ENCODE assay signal across 21 mouse cellular contexts in genomic region chr7:105396126-105396525, GRCm38 (mm10). TPM values are rescaled to one million over a fixed set of nuclear protein-coding genes. Genes with fewer than 3 reads are reported as not detected.
"Had no signal": no experiment of that assay in that cellular context is flagged by ENCODE, and none has a peak within 500 bp of the region (broad histone marks: within the 10 kb centered on the region; RNA-seq: fewer than 3 reads in every experiment).

No protein-coding gene starts in this region.

- H3K9me3 ChIP-seq: limb, embryonic 15.5 days; liver, embryonic 13.5 days; midbrain, embryonic 10.5 days; neural tube, embryonic 12.5 days had no signal

- H3K36me3 ChIP-seq: liver, embryonic 13.5 days; neural tube, embryonic 12.5 days had no signal

- H3K27ac ChIP-seq: left cerebral cortex, adult 2 months; limb, embryonic 15.5 days; liver, embryonic 13.5 days; midbrain, embryonic 10.5 days; neural tube, embryonic 12.5 days had no signal

- H3K4me3 ChIP-seq: left cerebral cortex, adult 2 months; limb, embryonic 15.5 days; liver, embryonic 13.5 days; midbrain, embryonic 10.5 days; myocyte; neural tube, embryonic 12.5 days had no signal

- H3K27me3 ChIP-seq: limb, embryonic 15.5 days; liver, embryonic 13.5 days; neural tube, embryonic 12.5 days had no signal

- DNase-seq: kidney, adult 18-20 months; kidney, postnatal 25 days; liver, embryonic 13.5 days; lung, adult 18-20 months; midbrain, embryonic 14.5 days; retina, postnatal 1 day; right cerebral cortex, postnatal 4 days had no signal

- H3K9ac ChIP-seq: limb, embryonic 15.5 days; liver, embryonic 13.5 days; neural tube, embryonic 12.5 days had no signal

- H3K4me2 ChIP-seq: limb, embryonic 15.5 days; liver, embryonic 13.5 days; neural tube, embryonic 12.5 days had no signal

RNA-seq across cellular contexts. Expression of gene Cnga4, which starts 8.2 kb away (rescaled TPM):
- total RNA-seq: neutrophil, adult 5-6 weeks had no signal
- polyA plus RNA-seq: kidney, embryonic 16.5 days; limb, embryonic 11.5 days; liver, embryonic 13.5 days; lung, embryonic 16.5 days; midbrain, embryonic 10.5 days; spleen, adult 2 months; stomach, embryonic 16.5 days had no signal

RNA-seq across cellular contexts. Expression of gene Gm5901, which starts 21.3 kb away (rescaled TPM):
- total RNA-seq: layer of hippocampus, postnatal 25 days; left cerebral cortex, adult 2 months; left cerebral cortex, postnatal 14 days had no signal
- polyA plus RNA-seq: kidney, embryonic 16.5 days; limb, embryonic 11.5 days; limb, embryonic 15.5 days; liver, embryonic 13.5 days; lung, embryonic 16.5 days; midbrain, embryonic 10.5 days; midbrain, embryonic 14.5 days; myocyte; neural tube, embryonic 12.5 days; spleen, adult 2 months; stomach, embryonic 16.5 days; urinary bladder, adult 2 months had no signal

RNA-seq across cellular contexts. Expression of gene Olfr692, which starts 28.1 kb away (rescaled TPM):
- total RNA-seq: layer of hippocampus, postnatal 25 days; left cerebral cortex, adult 2 months; left cerebral cortex, postnatal 14 days; neutrophil, adult 5-6 weeks had no signal
- polyA plus RNA-seq: kidney, embryonic 16.5 days; limb, embryonic 11.5 days; limb, embryonic 15.5 days; liver, embryonic 13.5 days; lung, embryonic 16.5 days; midbrain, embryonic 10.5 days; midbrain, embryonic 14.5 days; myocyte; neural tube, embryonic 12.5 days; spleen, adult 2 months; stomach, embryonic 16.5 days; urinary bladder, adult 2 months had no signal

RNA-seq across cellular contexts. Expression of gene Cckbr, which starts 29.4 kb away (rescaled TPM):
- total RNA-seq: neutrophil, adult 5-6 weeks had no signal
- polyA plus RNA-seq: limb, embryonic 11.5 days; limb, embryonic 15.5 days; liver, embryonic 13.5 days; myocyte; urinary bladder, adult 2 months had no signal
